Mouse (Mus musculus) spleen, adult 12 weeks (tissue): ENCODE measurements around the gene Zfp583.
A peak's percentile ranks its signal among the peaks of the same experiment; 100 is the strongest.
"Not testable (repeated sequence)": the region's sequence is repeated elsewhere in the genome, so short reads cannot be mapped to it uniquely, and the experiment has no call there.

Experiments used
- DNase-seq: peaks from one replicate; pipeline ENCODE4 v3.0.0; 2022; ENCODE audit warnings: low spot score

Gene Zfp583

DNA sequence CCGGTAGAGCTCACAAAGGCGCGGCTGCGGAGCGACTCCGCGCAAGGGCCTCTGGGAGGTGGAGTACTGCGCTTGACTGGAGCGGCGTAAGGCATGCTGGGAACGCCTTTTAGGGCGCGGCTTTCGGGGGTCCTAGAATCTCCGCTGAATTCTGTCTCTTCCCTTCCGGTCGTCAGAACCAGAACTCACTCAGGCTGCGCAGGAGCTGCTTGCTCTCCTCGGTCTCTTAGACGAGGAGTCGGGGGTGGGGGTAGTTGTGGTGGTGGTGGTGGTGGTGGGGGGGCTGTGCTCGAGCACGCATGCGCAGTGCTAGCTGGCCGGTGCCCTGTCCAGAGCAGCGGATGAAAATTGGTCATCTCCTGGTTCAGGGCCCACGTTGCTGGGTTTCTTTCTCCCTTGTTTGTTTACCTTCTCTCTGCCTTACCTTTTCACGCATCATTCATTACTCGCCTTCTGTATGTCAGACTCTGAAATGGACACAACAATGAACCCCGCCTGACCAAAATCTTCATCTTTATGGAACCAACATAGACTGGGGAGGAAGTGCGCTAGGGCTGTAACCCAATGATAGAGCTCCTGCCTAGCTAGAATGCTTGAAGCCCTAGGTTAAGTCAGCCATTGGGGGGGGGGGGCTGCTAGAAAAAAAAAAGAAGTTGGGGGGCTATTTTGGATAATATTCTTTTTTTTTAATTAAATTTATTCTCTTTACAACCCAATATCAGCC is at the start of gene Zfp583:
TSS of gene Zfp583 (minus strand) at position 53 of the 724 bp plus-strand sequence.
- DNase-seq = peak; percentile 60

DNA sequence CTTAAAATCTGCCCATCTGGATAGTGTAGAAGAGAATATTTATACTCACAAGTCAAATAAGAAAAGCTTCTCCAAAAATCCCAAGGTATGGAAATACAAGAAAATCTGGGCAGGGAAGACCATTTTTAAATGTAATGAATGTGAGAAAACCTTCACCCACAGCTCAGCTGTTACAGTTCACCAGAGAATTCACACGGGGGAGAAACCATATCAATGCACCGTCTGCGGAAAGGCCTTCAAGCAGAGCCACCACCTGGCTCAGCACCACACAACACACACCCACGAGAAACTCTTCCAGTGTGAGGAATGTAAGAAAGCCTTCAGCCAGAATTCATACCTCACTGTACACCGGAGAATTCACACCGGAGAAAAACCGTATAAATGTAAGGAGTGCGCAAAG is 47.4 kb upstream of the Zfp583 start:
- no peak for DNase-seq

DNA sequence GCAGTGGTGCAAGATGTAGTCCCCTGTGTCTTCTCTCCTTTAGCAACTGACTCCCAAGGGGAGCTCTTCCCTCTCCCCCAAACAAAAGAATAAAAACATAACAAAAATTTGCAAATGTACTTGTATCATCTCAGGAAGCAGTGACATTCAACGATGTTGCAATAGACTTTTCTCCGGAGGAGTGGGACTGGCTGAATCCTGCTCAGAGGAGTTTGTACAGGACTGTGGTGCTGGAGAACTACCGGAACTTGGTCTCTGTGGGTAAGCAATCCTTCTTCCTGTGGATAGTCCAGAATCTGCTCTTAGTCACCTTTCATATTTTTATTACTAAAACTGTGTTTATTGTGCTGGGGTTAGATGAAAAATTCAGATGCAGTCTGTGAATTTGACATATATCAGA is 41.9 kb upstream of the Zfp583 start:
- DNase-seq = no peak

DNA sequence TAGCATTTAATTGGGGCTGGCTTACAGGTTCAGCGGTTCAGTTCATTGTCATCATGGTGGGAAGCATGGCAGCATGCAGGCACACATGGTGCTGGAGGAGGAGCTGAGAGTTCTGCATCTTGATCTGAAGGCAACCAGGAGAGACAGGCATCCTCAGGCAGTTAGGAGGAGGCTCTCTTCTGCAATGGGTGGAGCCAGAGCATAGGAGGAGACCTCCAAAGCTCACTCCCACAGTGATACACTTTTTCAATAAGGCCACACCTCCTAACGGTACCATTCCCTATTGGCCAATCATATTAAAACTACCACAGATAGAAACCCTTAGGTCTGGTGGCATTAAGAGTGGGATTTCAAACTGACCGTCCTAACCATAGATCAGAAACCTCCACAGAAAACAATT is 38.4 kb upstream of the Zfp583 start:
- DNase-seq = no peak

DNA sequence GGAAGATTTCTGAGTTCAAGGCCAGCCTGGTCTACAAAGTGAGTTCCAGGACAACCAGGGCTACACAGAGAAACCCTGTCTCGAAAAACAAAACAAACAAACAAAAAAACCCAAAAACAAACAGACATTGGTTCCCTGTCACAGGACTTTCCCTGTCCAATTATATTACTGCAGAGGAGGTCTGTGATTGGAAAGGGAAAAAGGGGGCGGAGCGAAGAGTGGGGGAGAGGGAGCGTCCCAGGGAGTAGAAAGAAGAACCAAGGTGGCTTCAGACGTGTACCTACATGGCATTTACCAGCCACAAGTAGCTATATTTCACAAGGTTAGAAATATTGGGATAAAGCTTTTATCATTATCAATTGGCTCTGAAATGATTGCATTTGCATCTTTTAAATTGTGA is 37.1 kb upstream of the Zfp583 start:
- DNase-seq = not testable (repeated sequence)

DNA sequence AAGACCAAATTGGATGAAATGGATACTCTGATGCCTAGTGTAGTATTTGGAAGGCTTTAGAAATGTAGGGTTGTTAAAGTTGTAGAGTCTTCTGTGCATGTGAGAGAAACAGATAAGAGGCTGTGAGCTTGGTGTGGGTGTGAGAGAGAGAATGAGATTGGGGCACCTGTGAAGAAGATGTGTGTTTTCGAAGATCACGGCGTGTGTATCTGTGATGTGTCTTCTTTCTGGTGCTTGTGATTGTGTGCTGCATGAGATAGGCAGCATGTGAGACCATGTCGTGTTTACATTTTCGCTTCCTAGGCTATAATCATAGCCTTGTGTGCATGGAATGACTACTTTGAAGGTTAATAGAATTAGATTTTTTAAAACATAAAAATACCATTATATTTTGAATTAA is 36.1 kb upstream of the Zfp583 start:
- DNase-seq = no peak

DNA sequence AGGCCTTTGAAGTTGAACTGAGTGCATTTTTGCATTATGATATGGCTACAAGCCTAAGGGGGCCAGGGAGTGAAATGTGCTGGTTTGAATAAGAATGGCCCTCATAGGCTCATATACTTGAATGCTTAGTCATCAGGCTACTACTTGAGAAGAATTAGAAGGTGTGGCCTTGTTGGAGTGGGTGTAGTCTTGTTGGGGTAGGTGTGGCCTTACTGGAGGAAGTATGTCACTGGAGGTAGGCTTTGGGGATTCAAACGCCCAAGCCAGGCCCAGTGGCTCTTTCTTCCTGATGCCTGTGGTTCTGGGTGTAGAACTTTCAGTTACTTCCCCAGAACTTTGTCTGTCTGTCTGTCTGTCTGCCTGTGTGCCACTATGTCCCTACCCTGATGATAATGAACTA is 33.7 kb upstream of the Zfp583 start:
- DNase-seq = no peak

DNA sequence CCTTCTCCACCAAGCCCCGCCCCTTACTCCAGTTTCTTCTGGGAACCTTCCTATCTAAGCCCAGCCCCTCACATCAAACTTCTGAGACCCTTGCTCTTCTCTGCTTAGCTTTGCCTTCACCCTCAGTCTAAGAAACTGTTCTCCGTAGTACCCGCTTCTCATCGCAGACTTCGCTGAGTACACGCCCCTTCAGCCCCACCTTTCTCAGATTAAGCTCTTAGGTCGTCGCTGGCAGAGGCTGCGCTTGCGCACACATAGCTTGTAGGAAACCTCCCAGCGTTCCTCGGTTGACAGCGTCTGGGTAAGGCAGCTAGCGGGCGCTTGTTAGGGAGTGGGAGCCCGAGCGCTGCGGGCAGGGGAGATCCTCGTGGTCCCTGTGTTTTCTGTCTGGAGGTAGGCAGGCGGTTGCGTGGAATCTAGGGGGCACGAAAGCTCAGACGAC is 32.0 kb upstream of the Zfp583 start, which contains the start of gene Zfp78:
TSS of gene Zfp78 (plus strand) at position 234 of the 442 bp plus-strand sequence.
- no peak for DNase-seq

DNA sequence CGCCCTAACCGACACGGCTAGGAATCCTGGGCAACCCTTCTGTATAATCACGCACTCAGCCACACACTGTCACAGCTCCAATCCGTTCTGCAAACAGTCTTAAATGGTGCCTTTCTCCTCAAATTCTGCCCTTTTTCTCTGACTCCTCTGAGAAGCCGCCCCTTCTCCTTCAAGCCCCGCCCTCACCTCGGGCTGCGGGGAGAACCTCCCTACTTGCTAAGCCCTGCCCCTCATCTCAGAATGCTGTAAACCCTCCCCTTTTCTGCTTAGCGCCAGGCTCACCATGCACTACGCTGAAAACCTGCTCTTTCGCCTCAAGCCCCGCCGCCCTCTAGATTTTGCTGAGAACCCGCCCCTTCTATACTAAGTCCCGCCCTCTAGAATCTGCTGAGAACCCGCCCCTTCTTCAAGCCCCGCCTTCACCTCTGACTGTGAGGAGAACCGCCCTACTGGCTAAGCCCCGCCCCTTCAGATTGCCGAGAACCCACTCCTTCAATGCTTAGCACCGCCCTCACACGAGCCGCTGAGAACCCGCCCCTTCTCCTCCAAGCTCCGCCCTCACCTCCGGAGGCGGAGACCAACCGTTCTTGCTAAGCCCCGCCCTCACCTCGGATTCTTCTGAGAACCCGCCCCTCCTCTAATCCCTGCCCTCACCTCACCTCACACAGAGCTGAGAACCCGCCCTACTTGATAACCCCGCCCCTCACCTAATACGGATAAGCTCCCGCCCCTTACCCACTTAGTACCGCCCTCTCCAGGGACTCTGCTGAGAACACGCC is 31.4 kb upstream of the Zfp583 start:
- peak; percentile 91 for DNase-seq

DNA sequence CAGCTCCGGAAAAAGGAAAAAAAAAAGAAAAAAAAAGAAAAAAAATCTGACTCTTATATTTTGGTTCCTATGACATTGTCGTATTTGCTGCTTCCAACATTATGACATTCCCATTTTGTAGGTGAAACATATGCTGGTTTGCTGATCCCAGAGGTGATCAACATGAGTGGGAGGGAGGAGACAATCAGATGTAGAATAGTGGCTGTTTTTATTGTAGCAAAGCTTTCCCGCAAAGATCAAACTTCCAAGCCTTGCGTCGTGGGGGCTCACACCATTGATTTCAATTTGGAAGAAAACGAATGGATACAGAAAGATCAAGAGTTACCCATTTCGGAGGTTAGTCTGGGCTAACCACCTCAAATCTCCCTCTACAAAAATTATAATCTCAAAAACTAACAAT is 30.7 kb upstream of the Zfp583 start:
- no peak for DNase-seq

DNA sequence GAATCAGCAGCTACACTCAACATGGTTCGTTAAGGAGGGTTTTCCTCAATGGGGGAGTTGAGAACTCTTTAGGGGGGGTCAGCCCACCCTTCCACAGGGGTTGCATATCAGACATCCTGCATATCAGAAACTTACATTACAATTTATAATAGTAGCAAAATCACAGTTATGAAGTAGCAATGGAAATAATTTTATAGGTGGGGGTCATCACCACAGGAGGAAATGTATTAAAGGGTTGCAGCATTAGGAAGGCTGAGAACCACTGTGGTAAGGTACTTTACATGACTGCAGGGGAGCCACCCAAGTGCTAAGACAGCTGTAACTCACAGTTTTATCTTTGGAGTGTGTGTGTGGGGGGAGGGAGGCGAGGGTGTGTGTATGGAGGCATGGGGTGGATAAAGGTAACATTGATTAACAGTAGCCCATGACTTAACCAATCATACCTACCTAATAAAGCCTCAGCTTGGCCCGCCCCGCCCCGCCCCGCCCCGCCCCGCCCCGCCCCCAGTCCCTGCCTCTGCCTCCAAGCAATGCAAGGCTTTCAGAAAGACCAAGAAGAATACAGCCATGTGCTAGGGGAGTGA is 29.5 kb upstream of the Zfp583 start:
- DNase-seq = no peak

DNA sequence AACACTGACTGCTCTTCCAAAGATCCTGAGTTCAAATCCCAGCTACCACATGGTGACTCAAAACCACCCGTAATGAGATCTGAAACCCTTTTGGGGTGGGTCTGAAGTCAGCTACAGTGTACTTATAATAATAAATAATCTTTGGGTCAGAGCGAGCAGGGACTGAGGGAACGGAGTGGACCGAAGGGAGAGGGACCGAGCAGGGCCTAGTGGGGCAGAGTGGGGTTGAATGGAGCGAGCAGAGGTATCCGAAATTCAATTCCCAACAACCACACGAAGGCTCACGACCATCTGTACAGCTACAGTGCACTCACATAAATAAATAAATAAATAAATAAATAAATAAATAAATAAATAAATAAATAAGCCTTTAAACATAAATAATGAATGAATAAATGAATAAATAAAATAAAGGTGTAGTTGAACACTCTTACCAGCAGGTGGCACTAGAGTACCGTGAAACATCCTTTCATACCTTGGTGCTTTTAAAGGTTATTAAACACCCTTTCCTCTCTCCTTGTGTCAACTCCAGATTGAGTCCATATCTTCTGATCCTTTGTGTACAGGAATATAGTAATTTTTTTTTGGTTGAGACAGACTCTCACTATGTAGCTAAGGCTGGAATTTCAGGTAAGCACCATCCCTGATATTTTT is 28.0 kb upstream of the Zfp583 start:
- no peak for DNase-seq

DNA sequence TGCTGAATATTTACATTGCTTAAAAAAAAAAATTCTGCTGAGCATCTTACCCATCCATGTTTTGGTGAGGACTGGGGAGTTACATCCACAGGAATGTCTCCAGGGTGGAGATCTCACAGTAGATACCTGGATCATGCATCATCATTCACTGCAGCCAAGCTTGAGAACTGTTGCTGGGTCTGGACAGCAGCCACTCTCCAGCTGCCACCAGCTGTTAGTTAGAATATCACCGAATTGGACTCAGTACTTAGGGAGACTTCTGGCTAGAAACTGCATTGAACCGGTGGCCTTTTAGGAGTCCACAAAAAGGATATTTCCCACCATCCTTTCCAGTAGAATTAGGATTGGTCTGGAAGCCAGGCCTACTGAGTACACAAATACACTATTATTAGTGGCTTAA is 27.0 kb upstream of the Zfp583 start:
- DNase-seq = no peak

DNA sequence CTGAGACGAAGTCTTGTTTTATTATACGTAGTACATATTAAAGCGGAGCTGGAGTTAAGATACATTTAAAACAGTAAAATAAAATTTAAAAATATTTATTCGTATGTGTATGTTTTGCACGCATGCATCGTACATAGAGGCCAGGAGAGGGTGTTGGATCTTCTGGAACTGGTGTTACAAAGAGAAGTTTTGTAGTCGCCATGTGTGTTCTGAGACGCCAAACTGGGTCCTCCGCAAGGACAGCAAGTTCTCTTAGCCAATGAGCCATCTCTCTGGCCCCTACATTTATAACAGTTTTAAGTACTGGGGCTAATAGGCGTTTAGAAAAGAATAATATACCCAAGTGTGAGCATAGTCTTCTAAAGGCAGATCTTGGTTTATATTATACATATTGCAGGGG is 13.0 kb upstream of the Zfp583 start:
- no peak for DNase-seq

DNA sequence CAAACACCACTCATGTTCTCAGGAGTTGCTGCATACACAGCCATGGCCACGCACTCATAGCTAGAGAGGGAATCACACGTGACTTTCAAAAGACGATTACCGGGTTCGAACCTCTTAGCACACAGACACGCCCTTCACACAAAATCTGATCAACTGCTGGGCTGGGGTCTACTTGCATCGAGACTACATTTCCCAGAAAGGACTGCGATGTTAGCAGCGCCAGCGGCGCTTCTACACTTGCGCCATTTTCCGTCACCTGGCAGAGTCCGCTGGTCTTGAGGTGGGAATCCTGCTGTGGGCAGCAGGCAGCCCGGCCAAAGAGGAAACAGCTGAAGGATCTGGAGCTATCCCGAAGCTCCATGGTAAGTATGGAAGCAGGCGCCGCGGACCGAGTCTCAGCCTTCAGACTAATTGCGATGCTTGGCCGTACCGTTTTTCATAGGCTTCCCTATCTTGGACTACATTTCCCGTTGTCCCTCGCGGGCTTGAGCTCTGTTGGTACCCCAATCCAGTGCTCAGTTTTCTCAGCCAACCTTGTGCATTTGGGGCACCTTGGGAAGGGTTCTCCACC is 12.5 kb upstream of the Zfp583 start, which contains the start of gene Gm3854:
TSS of gene Gm3854 (plus strand) at position 259 of the 571 bp plus-strand sequence.
- DNase-seq = no peak

DNA sequence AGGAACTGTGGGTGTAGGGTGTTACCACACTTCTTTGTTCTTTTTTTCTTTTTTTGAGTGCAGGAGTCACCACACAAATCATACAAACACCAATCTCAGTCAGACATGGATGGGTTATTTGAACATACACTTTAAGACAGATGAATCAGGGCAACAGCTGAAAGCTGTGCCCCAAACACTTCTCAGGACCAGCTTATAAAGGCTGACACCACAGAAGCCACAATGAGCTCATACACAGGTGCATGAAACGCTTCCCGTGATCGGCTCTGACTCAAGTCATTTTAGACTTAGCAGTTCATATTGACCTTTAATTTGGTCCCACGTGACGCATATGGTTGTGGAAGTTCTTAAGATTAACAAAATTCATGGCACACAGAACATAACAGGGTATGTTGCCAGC is 8.8 kb upstream of the Zfp583 start:
- DNase-seq = no peak

DNA sequence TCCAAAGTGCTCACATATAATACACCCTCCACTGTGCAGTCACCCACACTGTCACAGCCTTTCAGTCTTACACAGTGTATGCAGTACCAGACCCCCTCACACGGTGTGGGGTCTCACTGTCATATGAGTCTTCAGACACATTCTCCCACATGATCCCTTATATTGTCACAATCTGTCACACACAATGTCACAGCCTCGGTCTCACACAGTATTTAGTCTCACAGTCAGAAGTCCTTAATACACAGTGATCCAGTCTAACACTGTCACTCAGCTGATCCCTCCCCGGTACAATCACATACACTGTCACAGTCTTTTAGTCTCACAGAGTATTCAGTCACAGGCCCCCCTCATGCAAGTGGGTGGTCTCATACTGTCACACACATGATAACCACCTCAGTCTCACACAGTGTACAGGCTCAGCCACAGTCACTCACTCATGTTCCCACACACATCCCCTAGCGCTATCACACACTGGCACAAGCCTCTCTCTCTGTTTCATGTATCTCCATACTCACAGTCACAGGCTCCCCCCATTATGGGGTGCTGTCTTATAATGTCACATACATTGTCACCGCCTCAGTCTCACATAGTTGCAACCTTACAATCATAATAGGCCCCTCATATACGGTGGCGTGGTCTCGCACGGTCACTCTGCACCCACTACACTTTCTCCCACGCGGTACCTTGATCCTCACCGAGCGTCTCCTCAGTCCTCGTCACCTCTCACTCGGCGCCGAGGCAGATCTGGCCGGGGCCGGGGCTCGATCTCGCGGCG is 440 bp downstream of the Zfp583 start:
- DNase-seq = no peak

DNA sequence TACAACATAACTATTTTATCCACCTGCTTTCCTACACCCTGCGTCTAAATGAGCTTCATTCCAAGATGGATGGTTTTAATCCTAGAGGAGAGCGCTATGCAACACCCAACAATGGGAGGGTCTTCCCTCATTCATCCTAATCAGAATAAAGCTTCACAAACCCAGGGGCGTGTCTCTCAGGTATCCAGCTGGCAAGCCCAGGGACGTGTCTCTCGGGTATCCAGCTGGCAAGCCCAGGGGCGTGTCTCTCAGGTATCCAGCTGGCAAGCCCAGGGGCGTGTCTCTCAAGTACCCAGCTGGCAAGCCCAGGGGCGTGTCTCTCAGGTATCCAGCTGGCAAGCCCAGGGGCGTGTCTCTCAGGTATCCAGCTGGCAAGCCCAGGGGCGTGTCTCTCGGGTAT is 30.3 kb downstream of the Zfp583 start:
- DNase-seq = not testable (repeated sequence)

DNA sequence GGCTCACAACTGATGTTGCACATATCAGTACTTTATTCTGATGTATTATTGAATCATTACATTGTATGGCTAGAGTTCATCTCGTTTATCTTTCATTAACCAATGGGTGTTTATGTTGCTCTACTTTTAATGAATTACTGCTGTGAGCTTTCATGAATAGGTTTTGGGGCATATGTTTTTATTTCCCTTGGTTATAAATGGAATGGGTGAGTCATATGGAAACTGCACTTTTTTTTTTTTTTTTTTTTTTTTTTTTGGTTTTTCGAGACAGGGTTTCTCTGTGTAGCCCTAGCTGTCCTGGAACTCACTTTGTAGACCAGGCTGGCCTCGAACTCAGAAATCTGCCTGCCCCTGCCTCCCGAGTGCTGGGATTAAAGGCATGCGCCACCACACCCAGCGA is 40.0 kb downstream of the Zfp583 start:
- DNase-seq = not testable (repeated sequence)

DNA sequence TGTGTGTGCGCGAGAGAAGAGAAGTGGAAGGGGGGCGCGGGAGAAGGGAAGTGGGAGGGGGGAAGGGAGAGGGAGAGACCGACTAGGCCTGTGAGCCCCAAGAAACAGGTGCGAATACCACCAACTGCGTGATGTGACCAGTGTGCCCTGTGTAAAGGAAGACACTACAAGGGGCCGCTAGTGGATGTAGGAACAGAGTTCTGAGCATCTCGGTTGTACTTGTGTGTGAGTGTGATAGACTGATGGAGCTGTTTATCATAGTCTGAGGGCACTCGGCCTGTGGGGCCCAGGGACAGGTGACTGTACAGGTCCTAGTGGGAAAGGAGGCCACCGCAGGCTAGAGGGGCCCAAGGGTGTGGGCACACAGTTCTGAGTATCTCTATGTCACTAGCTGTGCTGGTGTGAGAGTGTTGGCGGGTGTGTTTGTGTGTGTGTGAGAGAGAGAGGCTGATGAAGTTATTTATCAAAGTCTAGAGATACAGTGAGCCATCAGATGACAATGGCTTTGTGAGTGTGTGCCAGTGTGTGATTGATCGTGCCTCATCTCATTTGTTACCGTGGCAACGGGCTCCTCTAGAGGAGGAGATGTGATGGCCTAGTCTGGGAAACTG is 44.1 kb downstream of the Zfp583 start:
- no peak for DNase-seq
